Mouse (Mus musculus): Measurements from ENCODE around the gene Cfap61.

GRCm38 (mm10) chr2:145979616-145980015 is 45.0 kb downstream of the Cfap61 start:
- no peak for TF ChIP-seq POLR2A (IDR thresholded peaks at IDR 0.05; ENCODE audit: low read depth, low read length)
- no peak for TF ChIP-seq CTCF (IDR thresholded peaks at IDR 0.05; ENCODE audit: extremely low read depth, insufficient read length, insufficient replicate concordance, low read depth, low read length)
